Mouse (Mus musculus): ENCODE data around the gene Gipc1.
A peak's percentile ranks its signal among the peaks of the same experiment; 100 is the strongest.

Gipc1 gene

GRCm38 (mm10) chr8:83649699-83650098, 2.8 kb upstream of the Gipc1 start:
- DNase-seq = no peak

GRCm38 (mm10) chr8:83652744-83653661, 526 bp downstream of the Gipc1 start:
- peak; percentile 53 for DNase-seq

- no peak for DNase-seq
These were observed 1.2 kb downstream of the Gipc1 start for GRCm38 (mm10) chr8:83653662-83654017.

- no peak for DNase-seq
These were observed 2.2 kb downstream of the Gipc1 start for GRCm38 (mm10) chr8:83654725-83655124.

- DNase-seq = no peak
These were observed 3.6 kb downstream of the Gipc1 start for GRCm38 (mm10) chr8:83656043-83656442.

GRCm38 (mm10) chr8:83656484-83657246, 4.2 kb downstream of the Gipc1 start:
- DNase-seq = no peak

GRCm38 (mm10) chr8:83660545-83660944, 8.1 kb downstream of the Gipc1 start:
- no peak for DNase-seq

GRCm38 (mm10) chr8:83660995-83661680, 8.7 kb downstream of the Gipc1 start:
- DNase-seq = no peak

- peak; percentile 91 for DNase-seq
These were observed 9.9 kb downstream of the Gipc1 start for GRCm38 (mm10) chr8:83662421-83662826.

- DNase-seq = no peak
These were observed 11.6 kb downstream of the Gipc1 start for GRCm38 (mm10) chr8:83664096-83664495.

- no peak for DNase-seq
These were observed 12.6 kb downstream of the Gipc1 start for GRCm38 (mm10) chr8:83664931-83665625.

- no peak for DNase-seq
These were observed 13.7 kb downstream of the Gipc1 start, which contains the start of gene Ptger1 for GRCm38 (mm10) chr8:83665969-83666865. TSS of gene Ptger1 (plus strand) at chr8:83666678.

GRCm38 (mm10) chr8:83666866-83667234, 14.4 kb downstream of the Gipc1 start:
- no peak for DNase-seq

GRCm38 (mm10) chr8:83667526-83667925, 15.0 kb downstream of the Gipc1 start:
- no peak for DNase-seq

- DNase-seq = peak; percentile 78
These were observed 15.8 kb downstream of the Gipc1 start for GRCm38 (mm10) chr8:83668010-83668916.

- DNase-seq = no peak
These were observed 16.5 kb downstream of the Gipc1 start for GRCm38 (mm10) chr8:83669013-83669412.

- no peak for DNase-seq
These were observed 20.5 kb downstream of the Gipc1 start for GRCm38 (mm10) chr8:83672936-83673335.

GRCm38 (mm10) chr8:83674497-83674896, 22.0 kb downstream of the Gipc1 start:
- DNase-seq = no peak

- no peak for DNase-seq
These were observed 27.4 kb downstream of the Gipc1 start for GRCm38 (mm10) chr8:83679866-83680265.

- no peak for DNase-seq
These were observed 28.1 kb downstream of the Gipc1 start for GRCm38 (mm10) chr8:83680603-83681002.

- no peak for DNase-seq
These were observed 28.6 kb downstream of the Gipc1 start for GRCm38 (mm10) chr8:83681099-83681498.
